Mouse (Mus musculus): ENCODE results near the gene Lcn3.
"Not testable (repeated sequence)": the region's sequence is repeated elsewhere in the genome, so short reads cannot be mapped to it uniquely, and the experiment has no call there.

Gene Lcn3

DNA sequence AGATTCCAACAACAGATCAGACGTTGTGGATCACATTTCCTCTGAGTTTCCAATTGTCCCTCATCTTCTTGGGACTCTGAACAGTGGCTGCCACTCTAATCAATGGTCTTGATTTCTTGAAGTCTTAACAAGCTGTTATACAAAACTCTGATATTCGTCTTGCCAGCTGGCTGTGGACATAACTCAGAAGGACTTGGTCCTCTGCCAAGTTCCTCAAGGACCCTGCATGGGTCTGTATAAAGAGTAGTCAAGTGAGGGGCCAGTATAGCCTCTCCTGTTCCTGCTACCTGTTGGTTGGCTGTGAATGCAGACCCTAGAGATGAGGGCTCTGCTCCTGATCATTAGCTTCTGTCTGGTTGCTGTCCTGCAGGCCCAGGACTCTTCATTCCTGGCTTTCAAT lies at the start of gene Lcn3:
Gene Lcn3 (plus strand): TSS at position 301 of the 400 bp plus-strand sequence.
- DNase-seq (ENCODE audit: extremely low spot score, low spot score): no peak

DNA sequence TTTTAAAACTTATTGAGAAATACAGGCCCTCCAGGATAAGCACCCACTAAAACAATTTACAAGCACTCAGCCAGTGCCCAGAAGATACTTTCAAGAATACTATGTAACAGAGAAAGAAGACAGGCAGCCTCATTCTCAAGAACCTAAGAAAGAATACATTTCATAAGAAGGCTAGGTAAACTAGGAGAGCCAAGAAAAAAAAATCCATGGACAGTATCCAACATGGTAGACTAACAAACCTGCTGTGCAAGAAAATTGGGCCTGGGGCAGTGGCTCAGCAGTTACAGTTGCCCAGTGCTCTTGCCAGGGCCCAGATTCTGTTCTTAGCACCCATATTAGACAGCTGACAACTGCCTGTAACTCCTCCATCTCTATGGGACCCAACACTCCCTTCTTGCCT lies 48.1 kb upstream of the Lcn3 start:
- no peak for DNase-seq (ENCODE audit: extremely low spot score, low spot score)

DNA sequence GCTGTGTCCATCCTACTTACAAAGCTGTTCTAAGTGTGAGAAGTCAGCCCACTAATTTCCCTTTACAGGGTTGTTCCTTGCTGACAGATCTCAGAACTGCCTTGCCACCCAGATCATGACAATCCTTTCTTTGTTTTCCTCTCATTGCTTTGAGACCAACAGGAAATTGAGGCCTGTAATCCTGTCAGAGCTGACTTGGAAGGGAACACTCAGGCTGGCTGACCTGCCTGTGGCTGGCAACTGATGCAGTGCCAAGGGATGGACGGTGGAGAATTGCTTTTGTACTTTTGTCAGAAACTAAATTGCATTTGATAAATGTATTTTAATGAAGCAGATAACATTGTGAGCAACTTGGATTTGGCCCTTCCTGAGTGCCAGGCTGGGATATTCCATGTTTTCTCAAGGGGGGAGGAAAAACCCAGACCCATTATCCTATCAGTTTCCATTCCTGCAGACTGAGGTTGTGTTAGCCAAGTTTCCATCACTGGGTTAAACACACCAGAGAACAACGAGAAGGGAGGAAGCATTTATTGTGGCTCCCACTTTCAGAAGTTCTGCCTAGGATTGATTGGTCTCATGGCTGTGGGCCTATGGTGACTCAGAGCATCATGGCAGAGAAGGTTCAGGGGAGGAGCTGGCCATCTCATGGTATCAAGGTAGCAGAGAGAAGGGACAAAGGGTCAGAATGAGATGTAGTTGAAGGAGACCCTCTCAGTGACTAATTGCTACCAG lies 32.0 kb upstream of the Lcn3 start:
- DNase-seq (ENCODE audit: extremely low spot score, low spot score): no peak

DNA sequence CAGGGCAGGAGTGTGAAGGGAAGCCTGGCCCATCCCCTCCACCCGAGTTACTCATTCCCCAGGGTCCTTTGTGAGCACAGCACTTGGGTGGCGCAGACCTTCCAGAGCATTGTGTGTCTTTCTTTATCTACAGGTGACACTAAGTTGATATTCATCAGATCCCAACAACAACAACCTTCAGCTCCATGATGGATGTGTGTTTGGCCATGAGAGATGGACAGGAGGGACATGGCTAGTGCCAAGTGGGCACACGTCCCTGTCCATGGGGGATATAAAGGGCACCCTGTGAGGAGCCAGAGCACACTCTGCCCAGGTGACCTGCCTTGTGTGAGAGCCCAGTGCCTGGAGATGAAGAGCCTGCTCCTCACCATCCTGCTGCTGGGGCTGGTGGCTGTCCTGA lies 28.7 kb upstream of the Lcn3 start, which contains the start of gene Obp2b:
Gene Obp2b (plus strand): TSS at position 301 of the 400 bp plus-strand sequence.
- DNase-seq (ENCODE audit: extremely low spot score, low spot score): not testable (repeated sequence)

DNA sequence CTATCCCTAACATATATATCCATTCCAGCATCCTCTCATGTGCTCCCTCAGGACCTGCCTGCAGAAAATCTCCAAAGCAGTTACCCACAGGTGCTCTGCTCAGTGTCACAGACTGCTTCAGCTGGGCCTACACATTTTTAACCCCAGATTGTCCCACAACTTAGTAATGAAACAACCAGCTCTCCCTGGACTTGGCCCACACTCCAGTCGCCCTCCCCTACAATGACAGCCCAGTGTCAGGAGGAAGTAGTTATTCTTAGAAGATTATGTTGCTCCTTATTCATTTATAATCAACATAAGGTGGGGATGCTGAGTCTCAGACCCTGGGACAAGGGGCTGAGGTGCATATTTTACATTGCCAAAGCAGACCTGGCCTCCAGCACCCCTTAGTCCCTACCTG lies 23.7 kb upstream of the Lcn3 start:
- no peak for DNase-seq (ENCODE audit: extremely low spot score, low spot score)

DNA sequence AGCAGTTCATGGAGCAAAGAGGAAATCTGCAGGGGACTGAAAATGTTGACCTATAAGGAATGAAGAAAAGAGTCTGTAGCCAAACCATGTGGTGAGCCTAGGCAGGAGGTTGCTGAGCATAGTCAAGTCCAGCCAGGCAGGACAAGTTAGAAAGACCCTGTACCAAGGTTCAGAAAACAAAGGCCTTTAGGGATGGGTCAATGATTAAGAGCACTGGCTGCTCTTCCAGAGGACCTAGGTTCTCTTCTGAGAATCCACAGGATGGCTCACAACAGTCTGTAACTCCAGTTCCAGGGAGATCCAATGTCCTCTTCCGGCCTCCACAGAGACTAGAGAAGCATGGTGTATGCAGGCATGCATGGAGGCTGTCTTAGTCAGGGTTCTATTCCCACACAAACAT lies 11.2 kb upstream of the Lcn3 start:
- DNase-seq (ENCODE audit: extremely low spot score, low spot score): no peak

DNA sequence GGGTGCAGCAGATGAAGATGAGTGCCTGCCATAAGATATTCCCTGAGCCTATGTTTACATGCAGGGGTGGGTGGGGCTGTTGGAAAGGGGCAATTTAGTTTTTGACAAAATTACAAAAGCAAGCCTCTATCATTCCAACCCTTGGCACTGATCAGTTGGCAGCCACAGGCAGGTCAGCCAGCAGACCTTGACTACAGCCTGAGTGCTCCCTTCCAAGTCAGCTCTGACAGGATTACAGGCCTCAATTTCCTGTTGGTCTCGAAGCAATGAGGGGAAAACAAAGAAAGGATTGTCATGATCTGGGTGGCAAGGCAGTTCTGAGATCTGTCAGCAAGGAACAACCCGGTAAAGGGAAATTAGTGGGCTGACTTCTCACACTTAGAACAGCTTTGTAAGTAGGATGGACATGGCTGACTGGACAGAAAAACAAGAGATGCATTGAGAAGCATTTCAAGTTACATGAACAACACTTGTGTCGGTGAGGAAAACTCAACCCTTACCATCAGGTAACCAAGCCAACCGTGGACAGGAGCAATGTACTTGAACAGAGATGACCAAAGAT lies 7.2 kb upstream of the Lcn3 start:
- DNase-seq (ENCODE audit: extremely low spot score, low spot score): no peak

DNA sequence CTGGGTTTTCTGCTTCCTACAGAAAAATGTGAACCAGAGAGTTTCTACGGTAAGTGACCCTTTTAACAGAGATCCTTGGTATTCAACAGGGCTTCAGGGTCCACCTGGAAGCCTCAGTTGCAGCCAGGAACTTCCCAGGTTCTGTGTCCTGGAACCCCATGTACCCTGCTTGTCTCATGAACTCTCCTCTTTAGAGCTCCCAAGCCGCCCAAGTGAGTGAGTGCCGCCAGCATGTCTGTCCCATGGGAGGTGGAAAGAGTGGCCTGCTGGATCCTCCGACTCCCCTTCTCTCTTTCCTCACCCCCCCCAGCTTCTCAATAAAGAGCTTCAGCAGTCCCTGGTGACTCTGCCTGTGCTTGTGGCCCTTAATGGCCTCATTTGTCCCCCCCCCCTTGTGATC lies 2.4 kb downstream of the Lcn3 start:
- no peak for DNase-seq (ENCODE audit: extremely low spot score, low spot score)

DNA sequence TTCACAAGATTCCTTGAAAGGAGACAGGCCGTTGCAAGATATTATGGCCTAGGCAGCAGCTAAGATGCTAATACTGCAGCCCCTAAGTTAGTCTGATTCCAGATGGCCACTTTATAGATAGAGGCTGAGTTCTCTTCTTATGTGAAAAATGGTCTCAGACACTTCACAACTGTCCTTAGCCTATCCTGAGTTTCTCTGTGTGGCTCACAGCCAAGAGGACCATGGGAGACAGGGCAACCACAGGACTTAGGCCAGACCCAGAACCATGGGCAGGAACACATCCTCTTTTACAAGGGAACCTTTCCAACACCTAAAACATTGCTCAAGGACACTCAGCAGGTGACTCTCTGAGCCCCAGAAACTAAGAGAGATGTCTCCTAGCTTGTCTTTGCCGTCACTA lies 8.1 kb downstream of the Lcn3 start:
- no peak for DNase-seq (ENCODE audit: extremely low spot score, low spot score)

DNA sequence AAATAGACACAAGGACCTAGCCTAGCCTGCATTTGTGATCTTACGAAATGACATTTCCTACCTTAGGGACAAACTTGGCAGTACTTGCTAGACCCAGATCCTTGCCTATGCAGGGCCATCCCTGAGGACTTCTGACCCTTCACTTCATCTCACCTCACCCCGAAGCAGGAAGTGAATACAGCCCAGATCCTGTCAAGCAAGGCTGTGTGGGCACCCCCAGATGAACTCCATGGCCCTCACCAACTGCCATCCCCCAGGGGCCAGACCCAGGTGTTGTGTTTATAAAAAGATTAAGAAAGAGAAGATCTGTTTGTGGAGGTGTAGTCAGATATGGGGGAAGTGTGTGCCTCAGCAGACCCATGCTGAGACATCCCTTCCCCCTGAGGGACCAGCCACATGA lies 9.3 kb downstream of the Lcn3 start:
- DNase-seq (ENCODE audit: extremely low spot score, low spot score): no peak

DNA sequence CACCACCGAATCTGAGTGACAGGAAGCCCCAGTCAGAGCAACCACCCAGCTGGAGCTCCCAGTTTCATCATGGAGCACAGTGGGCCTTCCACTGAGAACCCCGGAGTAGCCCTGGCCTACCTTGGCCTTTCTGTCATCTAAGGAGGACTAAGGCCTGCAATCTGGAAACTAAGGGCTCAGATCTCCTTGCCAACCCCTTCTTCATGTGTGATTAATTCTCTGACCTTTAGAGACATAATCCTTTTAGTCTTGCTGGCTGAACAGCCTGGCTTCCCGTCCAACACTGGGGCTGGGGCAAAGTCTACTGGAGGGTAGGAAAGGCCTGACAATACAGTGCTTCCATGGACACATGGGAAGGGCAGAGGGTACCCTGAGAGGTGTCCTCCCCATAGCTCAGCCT lies 10.6 kb downstream of the Lcn3 start:
- no peak for DNase-seq (ENCODE audit: extremely low spot score, low spot score)

DNA sequence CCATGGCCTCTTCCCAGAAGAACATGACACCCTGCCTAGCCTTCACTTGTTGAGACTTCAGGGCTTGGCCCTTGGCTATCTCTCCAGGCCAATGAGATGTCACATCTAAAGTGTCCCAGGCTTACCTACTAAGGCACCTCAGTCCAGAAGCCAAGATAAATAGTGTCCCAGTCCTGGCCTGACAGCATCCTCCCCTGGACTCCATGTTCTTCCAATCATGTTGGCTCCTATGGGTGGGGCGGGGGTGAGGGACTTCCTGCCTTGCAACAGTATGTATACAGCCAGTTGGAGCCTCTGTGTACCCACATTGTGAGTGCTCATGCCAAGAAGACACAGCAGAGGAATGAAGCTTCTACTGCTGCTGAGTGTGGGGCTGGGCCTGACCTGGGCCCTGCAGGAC lies 11.3 kb downstream of the Lcn3 start, which contains the start of gene Lcn11:
Gene Lcn11 (plus strand): TSS at position 301 of the 400 bp plus-strand sequence.
- no peak for DNase-seq (ENCODE audit: extremely low spot score, low spot score)

DNA sequence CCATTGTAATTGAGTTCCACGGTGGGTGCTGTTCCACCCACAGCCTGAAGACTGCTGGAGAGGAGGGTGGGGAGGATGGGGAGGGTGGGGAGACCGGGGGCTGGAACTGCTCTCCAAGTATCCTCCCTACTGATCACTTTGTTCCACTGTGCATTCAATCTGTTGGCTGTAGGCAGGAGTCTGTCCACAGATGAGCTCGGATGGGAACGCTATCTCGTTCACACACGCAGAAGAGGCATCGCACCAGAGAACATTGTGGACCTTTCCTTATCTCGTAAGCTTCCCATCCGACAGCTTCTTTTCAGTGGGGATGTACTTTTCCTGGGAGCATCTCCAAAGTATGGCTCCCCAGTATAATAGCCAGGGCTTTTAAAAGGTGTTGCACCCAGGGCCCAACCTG lies 13.7 kb downstream of the Lcn3 start:
- DNase-seq (ENCODE audit: extremely low spot score, low spot score): no peak

DNA sequence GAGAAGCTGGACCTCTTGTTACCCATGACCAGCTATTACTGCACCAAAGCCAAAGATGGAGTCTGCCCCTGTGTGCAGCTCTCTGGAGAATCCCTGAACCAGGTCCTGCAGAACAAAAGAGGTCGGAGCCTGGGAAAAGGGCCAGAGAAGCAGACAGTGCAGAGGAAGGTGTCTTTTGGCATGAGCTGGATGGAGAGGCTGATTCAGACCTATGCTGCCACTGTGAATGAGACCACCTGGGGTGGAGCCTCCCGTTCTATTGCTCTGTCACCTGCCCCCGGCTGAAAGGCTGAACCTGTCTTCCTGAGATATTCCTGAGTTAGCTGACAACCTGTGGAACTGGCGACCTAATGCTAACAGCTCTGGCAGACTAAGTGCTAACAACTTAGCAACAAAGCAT lies 15.6 kb downstream of the Lcn3 start:
- DNase-seq (ENCODE audit: extremely low spot score, low spot score): no peak

DNA sequence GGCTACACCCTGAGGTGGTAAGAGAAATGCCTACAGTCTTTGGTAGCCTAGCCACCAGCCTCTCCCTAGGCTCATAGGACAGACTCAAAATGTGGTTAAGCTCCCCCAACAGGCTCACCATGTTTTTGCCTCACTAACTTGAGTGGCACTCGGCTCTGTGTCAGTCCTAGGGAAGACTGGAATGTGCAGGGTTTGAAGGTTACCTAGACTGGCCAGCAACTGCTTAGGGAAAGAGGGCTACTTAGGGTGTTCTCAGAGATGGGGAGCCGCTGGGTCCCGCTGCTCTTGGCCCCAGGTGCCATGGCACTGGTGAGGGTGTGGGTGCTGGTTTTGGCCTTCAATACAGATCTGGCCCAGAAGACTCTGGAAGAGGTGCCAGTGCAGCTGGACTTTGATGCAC lies 16.6 kb downstream of the Lcn3 start, which contains the start of gene Gm13539:
Gene Gm13539 (plus strand): TSS at position 301 of the 400 bp plus-strand sequence.
- DNase-seq (ENCODE audit: extremely low spot score, low spot score): no peak

DNA sequence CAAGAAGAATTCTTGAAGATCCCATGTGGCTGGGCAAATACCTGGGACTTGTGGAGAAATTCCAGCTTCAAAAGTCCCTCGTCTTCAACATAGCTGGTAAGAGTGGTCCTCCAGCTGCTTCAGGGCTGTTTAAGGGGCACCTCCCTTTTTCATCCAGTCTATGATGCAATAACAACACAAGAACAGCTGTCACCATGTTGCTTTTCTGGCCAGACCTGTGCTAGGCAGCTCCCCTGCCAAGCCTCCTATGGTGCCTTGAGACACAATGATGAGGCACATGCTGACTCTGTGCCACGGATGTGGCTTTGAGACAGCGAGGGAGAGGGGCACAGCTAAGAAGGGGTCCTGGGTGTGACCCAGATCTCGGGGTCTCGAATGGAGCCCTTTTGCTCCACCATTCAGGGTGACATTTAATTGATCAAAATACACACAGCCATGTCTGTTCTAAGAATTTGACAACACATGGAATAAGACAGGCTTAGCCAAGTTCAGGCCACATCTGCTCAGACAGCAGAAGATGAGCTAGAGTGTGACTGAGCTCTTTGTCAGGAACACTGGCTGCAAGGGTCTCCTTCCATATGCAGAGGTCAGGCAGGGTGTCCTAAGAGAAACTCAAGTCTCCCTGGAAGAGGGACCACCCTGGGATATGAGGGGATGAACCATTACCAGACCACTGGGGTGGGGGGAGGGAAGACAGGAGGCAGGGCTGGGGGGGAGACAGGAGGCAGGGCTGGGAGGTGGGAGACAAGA lies 20.4 kb downstream of the Lcn3 start:
- no peak for DNase-seq (ENCODE audit: extremely low spot score, low spot score)

DNA sequence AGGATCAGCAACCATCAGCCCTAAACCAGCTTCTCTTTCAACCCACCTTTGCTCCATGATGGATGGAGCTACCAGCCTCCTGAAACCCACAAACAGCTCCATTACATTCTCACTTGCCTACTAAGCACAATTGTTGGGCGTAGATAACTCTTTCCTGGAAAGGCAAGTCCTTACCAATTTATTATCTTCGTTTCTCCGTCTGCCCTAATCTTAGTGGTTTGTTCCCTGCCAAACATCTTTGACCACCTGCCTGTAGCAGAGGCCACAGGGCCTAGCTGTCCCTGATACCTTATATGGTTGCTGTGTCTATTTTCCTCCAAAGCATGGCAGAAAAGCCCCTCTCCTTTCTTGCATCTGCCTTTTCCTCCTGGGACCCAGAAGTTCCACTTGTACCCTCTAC lies 23.7 kb downstream of the Lcn3 start:
- DNase-seq (ENCODE audit: extremely low spot score, low spot score): no peak

DNA sequence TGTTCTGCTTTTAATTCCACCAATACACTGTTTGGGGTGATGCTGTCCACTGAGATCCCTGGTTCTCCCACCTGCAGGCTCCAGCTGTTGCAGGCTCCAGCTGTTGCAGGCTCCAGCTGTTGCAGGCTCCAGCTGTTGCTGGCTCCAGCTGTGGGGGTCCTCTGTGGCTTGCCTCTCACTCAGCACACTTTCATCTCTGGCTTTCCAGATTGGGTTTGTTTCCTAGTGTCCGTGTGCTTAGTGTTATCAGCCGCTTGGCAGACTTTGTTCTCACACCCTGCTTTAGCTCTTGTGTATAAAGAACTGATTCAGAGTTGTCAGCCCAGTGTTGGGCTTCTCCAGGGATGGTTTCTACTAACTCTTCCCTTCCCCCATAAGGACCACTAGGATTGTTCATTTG lies 32.3 kb downstream of the Lcn3 start:
- DNase-seq (ENCODE audit: extremely low spot score, low spot score): no peak

DNA sequence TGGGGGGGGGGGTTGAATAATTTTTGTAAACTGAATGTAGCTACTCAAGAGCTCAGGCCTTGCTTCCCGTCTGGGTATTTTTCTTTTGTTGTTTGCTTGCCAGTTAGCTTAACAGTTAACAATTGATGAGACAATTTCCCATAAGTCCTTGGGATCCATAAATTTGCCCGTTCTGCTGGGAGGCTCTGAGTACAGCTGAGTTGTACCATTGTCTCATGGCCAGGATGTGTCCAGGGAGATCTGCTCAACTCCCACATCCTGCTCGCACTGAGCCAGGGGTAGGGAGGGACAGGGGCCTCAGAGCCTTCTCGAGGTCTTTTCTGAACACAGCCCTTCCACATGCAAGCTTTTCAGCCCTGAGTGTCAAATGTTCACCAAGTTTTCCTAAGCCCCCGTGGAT lies 32.7 kb downstream of the Lcn3 start:
- no peak for DNase-seq (ENCODE audit: extremely low spot score, low spot score)

DNA sequence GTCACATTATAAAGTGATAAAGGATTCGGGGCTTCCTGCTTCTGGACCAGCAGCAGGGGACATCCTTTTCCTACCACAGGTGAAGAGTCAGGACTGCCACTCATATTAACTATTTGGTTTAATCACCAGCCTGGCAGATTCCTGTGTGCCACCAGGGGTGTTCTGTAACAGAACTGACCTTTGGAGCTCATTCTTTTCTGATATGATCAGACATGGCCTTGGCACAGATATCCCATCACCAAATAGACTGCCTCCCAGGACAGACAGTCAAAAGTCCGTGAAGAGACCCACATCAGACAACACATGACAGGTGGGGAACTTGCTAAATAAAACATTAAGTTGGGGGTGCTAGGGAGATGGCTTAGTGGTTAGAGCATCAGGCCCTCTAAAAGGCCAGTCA lies 46.3 kb downstream of the Lcn3 start:
- no peak for DNase-seq (ENCODE audit: extremely low spot score, low spot score)

DNA sequence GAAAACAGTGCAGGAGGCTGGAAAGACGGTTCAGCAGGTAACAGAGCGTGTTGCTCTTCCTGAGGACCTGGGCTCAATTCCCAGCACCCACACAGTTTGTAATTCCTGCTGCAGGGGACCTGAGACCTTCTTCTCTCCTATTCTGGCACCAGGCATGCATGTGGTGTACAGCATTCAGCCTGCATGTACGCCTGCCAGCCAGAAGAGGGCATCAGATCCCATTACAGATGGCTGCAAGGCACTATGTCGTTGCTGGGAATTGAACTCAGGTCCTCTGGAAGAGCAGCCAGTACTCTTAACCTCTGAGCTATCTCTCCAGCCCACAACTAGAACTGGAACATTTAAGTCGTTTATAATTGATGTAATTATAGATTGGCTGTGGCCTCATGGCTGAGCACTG lies 48.0 kb downstream of the Lcn3 start:
- DNase-seq (ENCODE audit: extremely low spot score, low spot score): no peak

DNA sequence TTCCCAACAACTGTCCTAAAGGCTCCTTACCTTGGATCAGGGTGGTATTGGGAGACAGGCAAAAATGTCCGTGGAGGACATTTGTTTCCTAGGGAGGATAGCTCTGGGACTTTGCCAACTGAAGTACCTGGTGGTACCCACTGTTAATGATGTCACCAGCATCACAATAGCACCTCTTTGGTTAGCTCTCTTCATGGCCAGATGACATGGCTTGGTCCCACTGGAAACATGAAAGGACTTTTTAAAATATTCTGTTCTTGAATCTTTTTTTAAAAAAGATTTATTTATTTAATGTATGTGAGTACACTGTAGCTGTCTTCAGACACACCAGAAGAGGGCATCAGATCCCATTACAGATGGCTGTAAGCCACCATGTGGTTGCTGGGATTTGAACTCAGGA lies 50.4 kb downstream of the Lcn3 start, which contains the start of gene Glt6d1:
Gene Glt6d1 (minus strand): TSS at position 101 of the 400 bp plus-strand sequence.
- not testable (repeated sequence) for DNase-seq (ENCODE audit: extremely low spot score, low spot score)

Data from neural tube, embryonic 10.5 days (tissue).